Mouse (Mus musculus) lung, postnatal 0 days (tissue): ENCODE data around the gene Cenpe. TPM values are rescaled to one million over a fixed set of nuclear protein-coding genes. Genes with fewer than 3 reads are reported as not detected.
A peak's percentile ranks its signal among the peaks of the same experiment; 100 is the strongest.

ENCODE experiments used
- ATAC-seq: fragments of 200-750 bp; cut with Nextera tagmentation; 2 replicates; pipeline ENCODE4 v1.8.0; 2017; ENCODE audit warnings: moderate library complexity
- DNase-seq: peaks from one replicate; pipeline ENCODE4 v3.0.0-alpha.2; 2016; ENCODE audit warnings: low spot score
- H3K27ac ChIP-seq: fragments of 300-500 bp; sonication (generic); 2 replicates; pipeline ENCODE4 v1.5.1; 2014; ENCODE audit warnings: antibody characterized with exemption, mild to moderate bottlenecking, low read length, mixed read lengths
- H3K27me3 ChIP-seq: fragments of 300-500 bp; sonication (generic); replicated peaks from 2 replicates; pipeline ENCODE4 v1.6.1; 2014; ENCODE audit warnings: low read length, mixed read lengths; ENCODE audit not compliant: insufficient read depth
- H3K36me3 ChIP-seq: fragments of 300-500 bp; sonication (generic); 2 replicates; pipeline ENCODE4 v1.6.1; 2014; ENCODE audit warnings: low read length, mixed read lengths; ENCODE audit not compliant: insufficient read depth
- H3K4me1 ChIP-seq: fragments of 300-500 bp; sonication (generic); 2 replicates; pipeline ENCODE4 v1.6.1; 2014; ENCODE audit warnings: antibody characterized with exemption, low read depth, low read length, mixed read lengths; ENCODE audit not compliant: insufficient read depth
- H3K4me2 ChIP-seq: fragments of 300-500 bp; sonication (generic); replicated peaks from 2 replicates; pipeline ENCODE4 v1.6.1; 2014; ENCODE audit warnings: low read depth, mild to moderate bottlenecking, low read length, moderate library complexity, mixed read lengths
- H3K4me3 ChIP-seq: fragments of 300-500 bp; sonication (generic); 2 replicates; pipeline ENCODE4 v1.5.1; 2014; ENCODE audit warnings: low read depth, low read length
- H3K9ac ChIP-seq: fragments of 300-500 bp; sonication (generic); replicated peaks from 2 replicates; pipeline ENCODE4 v1.6.1; 2014; ENCODE audit warnings: low read depth, mild to moderate bottlenecking
- H3K9me3 ChIP-seq: fragments of 300-500 bp; sonication (generic); 2 replicates; pipeline ENCODE4 v1.6.1; 2016; ENCODE audit warnings: low read length, mixed read lengths
- CTCF ChIP-seq: IDR thresholded peaks from 2 replicates; pipeline ENCODE4 v1.5.1; 2016; ENCODE audit warnings: antibody characterized with exemption, mild to moderate bottlenecking
- EP300 ChIP-seq: IDR thresholded peaks from 2 replicates; pipeline ENCODE4 v1.6.1; 2016; ENCODE audit warnings: antibody characterized with exemption, mild to moderate bottlenecking, control low read depth
- WGBS: fragments of 180-500 bp; shearing (Covaris S2); extraction: QIAGEN DNeasy Blood & Tissue Kit; methylation state at CpG from one replicate; pipeline ENCODE4 v1.1.7; 2014; 5-methylcytosine and 5-hydroxymethylcytosine counted together
- polyA plus RNA-seq: library from polyadenylated mRNA; unstranded; fragments of >200 nt; fragmentation: Nextera tagmentation; extraction: Ambion mirVana; gene quantifications from 2 replicates; pipeline ENCODE4 v1.2.1, GENCODE M21; 2015

The Cenpe gene
- polyA plus RNA-seq, 1 experiment from 2014 or later = 1.1 TPM

DNA sequence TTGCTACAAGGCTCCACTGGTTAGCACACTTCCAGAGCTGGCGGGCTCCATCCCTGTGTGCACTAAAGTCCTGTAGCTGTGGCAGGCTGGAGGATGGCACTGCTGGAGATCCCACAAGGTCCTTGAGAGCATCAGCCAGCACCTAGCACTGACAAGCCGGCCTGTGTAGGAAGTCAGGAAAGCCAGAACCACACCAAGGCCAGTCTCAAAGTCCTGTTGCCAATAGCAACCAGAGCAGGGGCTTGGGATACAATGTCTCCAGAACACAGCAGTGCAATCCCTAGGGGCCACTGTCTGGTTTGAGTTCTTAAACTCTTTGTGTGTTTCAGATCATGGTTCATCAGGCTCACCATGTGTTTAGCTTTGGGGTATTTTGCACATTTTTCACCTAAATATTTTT, 102.5 kb downstream of the Cenpe start:
- H3K4me2 ChIP-seq = no peak overlapping the region
- H3K4me1 ChIP-seq = no peaks in the 10 kb centered on the region
- WGBS = 58% methylated on average over 2 of the region's 2 CpGs
- DNase-seq (no peak), ATAC-seq (no peak)
- no peak overlapping the region for H3K27ac ChIP-seq
- H3K4me3 ChIP-seq = no peak overlapping the region
- H3K9ac ChIP-seq = no peak overlapping the region
- H3K9me3 ChIP-seq = no peaks in the 10 kb centered on the region
- H3K27me3 ChIP-seq = no peaks in the 10 kb centered on the region
- TF ChIP-seq EP300 = no peak
- no peak for TF ChIP-seq CTCF
- H3K36me3 ChIP-seq = no peaks in the 10 kb centered on the region

DNA sequence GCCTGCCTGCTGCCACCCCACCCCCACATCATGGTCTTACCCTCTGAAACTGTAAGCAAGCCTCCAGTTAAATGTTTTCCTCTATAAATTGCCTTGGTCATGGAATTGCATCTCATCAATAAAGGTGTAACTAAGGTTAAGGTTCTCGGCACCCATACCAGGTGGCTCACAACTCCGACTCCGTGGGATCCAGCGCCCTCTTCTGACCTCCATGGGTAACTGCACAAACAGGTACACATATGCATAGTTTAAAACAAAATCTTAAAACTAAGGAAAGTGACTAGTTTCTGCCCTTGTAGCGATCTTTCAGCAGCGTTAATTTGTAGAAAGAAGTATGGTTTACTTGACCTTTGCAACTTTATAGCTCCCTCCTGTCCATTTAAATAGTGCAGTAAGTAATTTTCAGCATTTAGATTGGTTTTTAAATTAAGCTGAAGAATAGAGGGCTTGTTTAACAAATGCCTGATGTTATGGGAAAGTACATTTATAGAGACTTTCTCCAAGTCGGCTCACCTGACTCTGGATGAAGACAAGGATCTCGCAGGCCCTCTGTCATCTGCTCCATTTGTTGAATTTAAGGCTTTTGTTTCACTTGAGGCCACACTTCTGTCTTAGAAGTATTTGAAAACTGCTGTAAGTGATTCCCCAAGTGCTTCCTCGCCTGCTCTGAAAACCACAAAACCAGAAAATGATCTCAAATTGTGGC, 103.5 kb downstream of the Cenpe start:
- Histone ChIP-seq H3K4me2 (no peak overlapping the region), H3K9me3 (no peaks in the 10 kb centered on the region), H3K36me3 (no peaks in the 10 kb centered on the region), H3K9ac (no peak overlapping the region), H3K27ac (no peak overlapping the region), H3K4me1 (no peaks in the 10 kb centered on the region), H3K4me3 (no peak overlapping the region), H3K27me3 (no peaks in the 10 kb centered on the region)
- TF ChIP-seq EP300 (no peak), CTCF (0 out of 2 replicates have a peak, but pooled peaks have one; percentile 12)
- ATAC-seq (no peak), DNase-seq (no peak)
- WGBS = 78% methylated on average over 9 of the region's 9 CpGs

DNA sequence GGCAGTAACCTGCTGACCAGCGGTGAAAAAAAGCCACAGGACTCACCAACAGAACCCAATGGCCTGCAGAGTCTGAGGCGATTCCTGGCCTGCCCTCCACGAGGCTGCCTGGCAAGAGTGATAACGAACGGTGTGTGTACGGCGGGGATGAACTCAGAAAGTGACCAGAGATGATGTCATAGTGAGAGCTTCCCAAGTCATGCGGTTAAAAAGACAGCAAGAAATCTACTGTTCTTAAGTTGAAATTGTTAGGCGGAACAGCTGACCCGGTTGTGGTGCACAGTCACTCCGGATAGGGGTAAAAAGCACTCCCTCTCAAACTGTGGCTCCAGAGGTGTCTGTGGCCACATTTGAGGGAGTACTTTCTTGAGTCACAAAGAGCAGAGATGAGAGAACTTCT, 106.0 kb downstream of the Cenpe start:
- 78% methylated on average over 11 of the region's 11 CpGs for WGBS
- ATAC-seq (no peak), DNase-seq (no peak)
- Histone ChIP-seq H3K27me3 (no peaks in the 10 kb centered on the region), H3K9ac (no peak overlapping the region), H3K9me3 (no peaks in the 10 kb centered on the region), H3K4me2 (no peak overlapping the region), H3K36me3 (no peaks in the 10 kb centered on the region), H3K4me3 (no peak overlapping the region), H3K27ac (no peak overlapping the region), H3K4me1 (no peaks in the 10 kb centered on the region)
- TF ChIP-seq EP300 (no peak), CTCF (no peak)

Other genes starting within 250 kb of the Cenpe start
- 5.8 and 5.9 TPM in 2 replicates for gene Bdh2, start 68.7 kb downstream of the Cenpe start, polyA plus RNA-seq
- 0.26 and 0.57 TPM in 2 replicates for gene Slc9b2, start 95.2 kb downstream of the Cenpe start, polyA plus RNA-seq
- gene Slc9b1, start 135.5 kb downstream of the Cenpe start, polyA plus RNA-seq = 0.26 and 0.31 TPM in 2 replicates
- 34.3 and 34.8 TPM in 2 replicates for gene Cisd2, start 211.4 kb downstream of the Cenpe start, polyA plus RNA-seq
- gene Ube2d3, start 225.6 kb downstream of the Cenpe start, polyA plus RNA-seq = 386 TPM in 2 replicates